Comparison of ENCODE assay signal across 25 mouse cellular contexts in genomic region chr5:123714622-123715021, GRCm38 (mm10). TPM values are rescaled to one million over a fixed set of nuclear protein-coding genes. Genes with fewer than 3 reads are reported as not detected.
DNase-seq lines count a peak whose midpoint lies in the region; ATAC-seq and TF ChIP-seq lines count a peak whose summit lies in the region.
"Had no signal": no experiment of that assay in that cellular context is flagged by ENCODE, and none has a peak within 500 bp of the region (broad histone marks: within the 10 kb centered on the region; RNA-seq: fewer than 3 reads in every experiment).

No protein-coding gene starts in this region.

- TF ChIP-seq POLR2A in MEL (IDR thresholded peaks at IDR 0.05; ENCODE audit: control insufficient read depth in 1 of 2, insufficient read depth in 1 of 2, low read depth in 1 of 2, low read length in 2 of 2, poor library complexity in 1 of 2): no peak

- H3K9me3 ChIP-seq in MEL (replicated peaks; ENCODE audit: insufficient read depth, low read length): no peaks in the 10 kb centered on the region
- H3K9me3 ChIP-seq in hindbrain, embryonic 11.5 days (ENCODE audit: control insufficient read depth, low read length): no peaks in the 10 kb centered on the region
- H3K9me3 ChIP-seq: embryonic facial prominence, embryonic 12.5 days; embryonic facial prominence, embryonic 15.5 days; heart, embryonic 10.5 days; heart, embryonic 13.5 days; hindbrain, embryonic 12.5 days; hindbrain, embryonic 15.5 days had no signal

- H3K4me3 ChIP-seq in MEL (ENCODE audit: control insufficient read depth in 1 of 2, insufficient read depth in 1 of 2, low read depth in 2 of 2, low read length in 2 of 2): no peak overlapping the region
- H3K4me3 ChIP-seq in hindbrain, embryonic 11.5 days (ENCODE audit: low read depth, low read length): no peak overlapping the region
- H3K4me3 ChIP-seq: embryonic facial prominence, embryonic 12.5 days; embryonic facial prominence, embryonic 15.5 days; heart, adult 2 months; heart, embryonic 10.5 days; heart, embryonic 13.5 days; hindbrain, embryonic 12.5 days; hindbrain, embryonic 15.5 days had no signal

- H3K27ac ChIP-seq in MEL (ENCODE audit: control insufficient read depth, low read depth, low read length): no peak overlapping the region
- H3K27ac ChIP-seq in hindbrain, embryonic 11.5 days (ENCODE audit: low read depth, low read length): no peak overlapping the region
- H3K27ac ChIP-seq: embryonic facial prominence, embryonic 12.5 days; embryonic facial prominence, embryonic 15.5 days; heart, adult 2 months; heart, embryonic 10.5 days; heart, embryonic 13.5 days; hindbrain, embryonic 12.5 days; hindbrain, embryonic 15.5 days had no signal

- DNase-seq in 416B (ENCODE audit: low read depth) (peak; percentile 27), MEL (ENCODE audit: low read depth, low spot score) (peak; percentile 32)
- DNase-seq in urinary bladder, postnatal 4 days (ENCODE audit: low spot score in 2 of 2): no peak
- DNase-seq in hindbrain, embryonic 11.5 days (ENCODE audit: low spot score): no peak
- DNase-seq: adrenal gland, adult 2 months; adrenal gland, postnatal 14 days; cerebellum, adult 18-20 months; cerebellum, adult 9-10 months; cerebellum, postnatal 14 days; gastrocnemius, postnatal 10 days; gastrocnemius, postnatal 36 days; heart, adult 2 months; heart, postnatal 14 days; heart, postnatal 4 days had no signal

- peaks cover 2 to 5% of the 10 kb centered on the region in 2 experiments; a peak in 3 of 4 replicates for H3K4me1 ChIP-seq in MEL (ENCODE audit: control insufficient read depth in 1 of 2, insufficient read depth in 2 of 2, low read length in 2 of 2)
- H3K4me1 ChIP-seq in hindbrain, embryonic 11.5 days (replicated peaks; ENCODE audit: control insufficient read depth, insufficient read depth, low read length): no peaks in the 10 kb centered on the region

- H3K36me3 ChIP-seq in MEL (ENCODE audit: control insufficient read depth in 1 of 2, insufficient read depth in 2 of 2, low read length in 2 of 2): peaks cover 13 to 23% of the 10 kb centered on the region in 2 experiments
- H3K36me3 ChIP-seq in hindbrain, embryonic 11.5 days (ENCODE audit: control insufficient read depth, insufficient read depth, low read length): peaks cover 17% of the 10 kb centered on the region

- H3K4me2 ChIP-seq in hindbrain, embryonic 11.5 days (replicated peaks; ENCODE audit: low read depth, low read length): no peak overlapping the region
- H3K4me2 ChIP-seq: embryonic facial prominence, embryonic 12.5 days; embryonic facial prominence, embryonic 15.5 days; heart, embryonic 13.5 days; hindbrain, embryonic 12.5 days; hindbrain, embryonic 15.5 days had no signal

- peaks cover 29% of the 10 kb centered on the region for H3K79me2 ChIP-seq in MEL (ENCODE audit: control insufficient read depth, insufficient read depth, low read length, poor library complexity)

- no peak for TF ChIP-seq CTCF in MEL (IDR thresholded peaks at IDR 0.05 in 2 of 3, conservative IDR thresholded peaks at IDR 0.05 in 1 of 3; ENCODE audit: control insufficient read depth in 1 of 3, insufficient read depth in 1 of 3, low read depth in 2 of 3, low read length in 3 of 3, poor library complexity in 1 of 3, severe bottlenecking in 1 of 3)

- WGBS in hindbrain, embryonic 11.5 days: 95% methylated on average over 4 of the region's 4 CpGs

- peak in 1 of 2 experiments; percentile 29; a peak in 1 of 4 replicates for TF ChIP-seq EP300 in MEL (IDR thresholded peaks at IDR 0.05; ENCODE audit: low read depth in 1 of 2, low read length in 2 of 2)

- peak; percentile 59 for ATAC-seq in granulocyte monocyte progenitor cell, adult 5-6 weeks (replicated peaks; ENCODE audit: poor library complexity, severe bottlenecking)
- peak; percentile 42; the same call in 1 of the 2 replicates for ATAC-seq in monocyte, adult 5-6 weeks (replicated peaks; ENCODE audit: insufficient number of reproducible peaks, low FRiP score, low TSS enrichment, poor library complexity, severe bottlenecking)
- no peak for ATAC-seq in hindbrain, embryonic 11.5 days (ENCODE audit: low FRiP score)
- ATAC-seq: forebrain, embryonic 14.5 days; intestine, postnatal 0 days; Patski had no signal

- H3K27me3 ChIP-seq in MEL (ENCODE audit: control insufficient read depth in 1 of 2, insufficient read depth in 2 of 2, low read length in 2 of 2): no peaks in the 10 kb centered on the region
- no peaks in the 10 kb centered on the region for H3K27me3 ChIP-seq in hindbrain, embryonic 11.5 days (ENCODE audit: control insufficient read depth, insufficient read depth, low read length)
- H3K27me3 ChIP-seq: embryonic facial prominence, embryonic 12.5 days; embryonic facial prominence, embryonic 15.5 days; heart, embryonic 13.5 days; hindbrain, embryonic 12.5 days; hindbrain, embryonic 15.5 days; Patski had no signal

- TF ChIP-seq RAD21 in MEL (IDR thresholded peaks at IDR 0.05; ENCODE audit: low read depth, low read length): no peak

- no peak overlapping the region for H3K9ac ChIP-seq in MEL (ENCODE audit: control insufficient read depth, low read depth, low read length, poor library complexity, severe bottlenecking)
- H3K9ac ChIP-seq in hindbrain, embryonic 11.5 days (ENCODE audit: low read depth, low read length): no peak overlapping the region
- H3K9ac ChIP-seq: embryonic facial prominence, embryonic 12.5 days; embryonic facial prominence, embryonic 15.5 days; heart, embryonic 13.5 days; hindbrain, embryonic 12.5 days; hindbrain, embryonic 15.5 days had no signal

TF ChIP-seq in MEL, 35 proteins besides CTCF, POLR2A, EP300 and RAD21 (continues in another document):
- no peak for TF ChIP-seq MEF2A (IDR thresholded peaks at IDR 0.05; ENCODE audit: extremely low read depth, insufficient replicate concordance, low read depth, low read length, poor library complexity, severe bottlenecking)
- no peak for TF ChIP-seq NRF1 (IDR thresholded peaks at IDR 0.05; ENCODE audit: insufficient read depth, low read depth, low read length, poor library complexity, severe bottlenecking)
- TF ChIP-seq ELF1 (IDR thresholded peaks at IDR 0.05; ENCODE audit: low read depth, low read length): no peak
- TF ChIP-seq POLR2AphosphoS5 (IDR thresholded peaks at IDR 0.05; ENCODE audit: borderline replicate concordance, low read depth, low read length): no peak
- TF ChIP-seq RCOR1 (IDR thresholded peaks at IDR 0.05; ENCODE audit: low read depth, low read length): no peak
- no peak for TF ChIP-seq TAL1 (IDR thresholded peaks at IDR 0.05; ENCODE audit: low read length)
- peak; percentile 41; the same call in 1 of the 2 replicates for TF ChIP-seq MXI1 (IDR thresholded peaks at IDR 0.05; ENCODE audit: low read depth, low read length)
- no peak for TF ChIP-seq CHD2 (IDR thresholded peaks at IDR 0.05; ENCODE audit: low read length)
- TF ChIP-seq HCFC1 (IDR thresholded peaks at IDR 0.05; ENCODE audit: low read depth, low read length): no peak
- no peak for TF ChIP-seq ZKSCAN1 (IDR thresholded peaks at IDR 0.05; ENCODE audit: low read depth, low read length)
- no peak for TF ChIP-seq BHLHE40 (IDR thresholded peaks at IDR 0.05; ENCODE audit: borderline replicate concordance, low read depth, low read length)
- TF ChIP-seq MAFK (IDR thresholded peaks at IDR 0.05; ENCODE audit: borderline replicate concordance, low read depth, low read length): no peak
- no peak for TF ChIP-seq ZC3H11A (IDR thresholded peaks at IDR 0.05; ENCODE audit: low read depth, low read length)
- no peak for TF ChIP-seq E2F4 (IDR thresholded peaks at IDR 0.05; ENCODE audit: borderline replicate concordance, low read depth, low read length)
- TF ChIP-seq MAX (IDR thresholded peaks at IDR 0.05; ENCODE audit: low read length): no peak
- TF ChIP-seq KAT2A (conservative IDR thresholded peaks at IDR 0.05; ENCODE audit: low read depth, low read length): no peak

RNA-seq across cellular contexts. Expression of gene Zcchc8, which starts 6.3 kb away (rescaled TPM):
- total RNA-seq in MEL (2012; rRNA removed): 17.2 and 18.4 TPM in 2 replicates
- polyA plus RNA-seq in MEL (2012; ENCODE audit: insufficient read depth in 1 of 2, insufficient read length in 2 of 2, low read depth in 1 of 2, low replicate concordance in 2 of 2, missing spikeins in 1 of 2): 10 to 100 TPM in 1 of 2 experiments, not detected in 1; 57.4 TPM
- 53.7 and 66.1 TPM in 2 replicates for total RNA-seq in granulocyte monocyte progenitor cell, adult 5-6 weeks (2014; fragmentation: Nextera tagmentation)
- total RNA-seq in granulocyte monocyte progenitor cell, adult 5-6 weeks (2017): 53.5 and 80.9 TPM in 2 replicates
- total RNA-seq in monocyte, adult 5-6 weeks (2017): 85.0 to 187 TPM (median 163 TPM) in 3 replicates
- 73.4 and 83.6 TPM in 2 replicates for polyA plus RNA-seq in hindbrain, embryonic 11.5 days (2014; fragmentation: Nextera tagmentation; extraction: Ambion mirVana)

RNA-seq across cellular contexts. Expression of gene Clip1, which starts 30.2 kb away (rescaled TPM):
- 13.3 and 16.2 TPM in 2 replicates for total RNA-seq in MEL (2012; rRNA removed)
- polyA plus RNA-seq in MEL (2012; ENCODE audit: insufficient read depth in 1 of 2, insufficient read length in 2 of 2, low read depth in 1 of 2, low replicate concordance in 2 of 2, missing spikeins in 1 of 2): 10 to 100 TPM in 1 of 2 experiments, not detected in 1; 23.0 TPM
- total RNA-seq in granulocyte monocyte progenitor cell, adult 5-6 weeks (2014; fragmentation: Nextera tagmentation): 41.7 and 56.0 TPM in 2 replicates
- total RNA-seq in granulocyte monocyte progenitor cell, adult 5-6 weeks (2017): 63.4 and 65.9 TPM in 2 replicates
- 187 to 211 TPM (median 206 TPM) in 3 replicates for total RNA-seq in monocyte, adult 5-6 weeks (2017)
- polyA plus RNA-seq in hindbrain, embryonic 11.5 days (2014; fragmentation: Nextera tagmentation; extraction: Ambion mirVana): 43.8 and 51.2 TPM in 2 replicates

RNA-seq across cellular contexts. Expression of gene Rsrc2, which starts 34.6 kb away (rescaled TPM):
- 55.2 and 56.9 TPM in 2 replicates for total RNA-seq in MEL (2012; rRNA removed)
- polyA plus RNA-seq in MEL (2012; ENCODE audit: insufficient read depth in 1 of 2, insufficient read length in 2 of 2, low read depth in 1 of 2, low replicate concordance in 2 of 2, missing spikeins in 1 of 2): 10 to 100 TPM in 1 of 2 experiments, not detected in 1; 82.9 TPM
- total RNA-seq in granulocyte monocyte progenitor cell, adult 5-6 weeks (2014; fragmentation: Nextera tagmentation): 118 TPM in 2 replicates
- 171 and 227 TPM in 2 replicates for total RNA-seq in granulocyte monocyte progenitor cell, adult 5-6 weeks (2017)
- 452 to 482 TPM (median 480 TPM) in 3 replicates for total RNA-seq in monocyte, adult 5-6 weeks (2017)
- 165 and 183 TPM in 2 replicates for polyA plus RNA-seq in hindbrain, embryonic 11.5 days (2014; fragmentation: Nextera tagmentation; extraction: Ambion mirVana)

RNA-seq across cellular contexts. Expression of gene Kntc1, which starts 34.9 kb away (rescaled TPM):
- total RNA-seq in MEL (2012; rRNA removed): 27.0 and 28.5 TPM in 2 replicates
- 10 to 100 TPM in 1 of 2 experiments, not detected in 1; 29.7 TPM for polyA plus RNA-seq in MEL (2012; ENCODE audit: insufficient read depth in 1 of 2, insufficient read length in 2 of 2, low read depth in 1 of 2, low replicate concordance in 2 of 2, missing spikeins in 1 of 2)
- 63.0 and 74.9 TPM in 2 replicates for total RNA-seq in granulocyte monocyte progenitor cell, adult 5-6 weeks (2014; fragmentation: Nextera tagmentation)
- 43.6 and 73.8 TPM in 2 replicates for total RNA-seq in granulocyte monocyte progenitor cell, adult 5-6 weeks (2017)
- 1.2 TPM in 1 of 3 replicates, not detected in the others for total RNA-seq in monocyte, adult 5-6 weeks (2017)
- 27.0 and 30.5 TPM in 2 replicates for polyA plus RNA-seq in hindbrain, embryonic 11.5 days (2014; fragmentation: Nextera tagmentation; extraction: Ambion mirVana)

Comparison
In these comparisons a context has a peak if more than half of its experiments do, and no peak if none do; other contexts are left out.
1. DNase-seq: peak in 416B (single experiment) and MEL (single experiment); none in urinary bladder, postnatal 4 days (0 of 2) and hindbrain, embryonic 11.5 days (single experiment).